In the genomic region with DNA sequence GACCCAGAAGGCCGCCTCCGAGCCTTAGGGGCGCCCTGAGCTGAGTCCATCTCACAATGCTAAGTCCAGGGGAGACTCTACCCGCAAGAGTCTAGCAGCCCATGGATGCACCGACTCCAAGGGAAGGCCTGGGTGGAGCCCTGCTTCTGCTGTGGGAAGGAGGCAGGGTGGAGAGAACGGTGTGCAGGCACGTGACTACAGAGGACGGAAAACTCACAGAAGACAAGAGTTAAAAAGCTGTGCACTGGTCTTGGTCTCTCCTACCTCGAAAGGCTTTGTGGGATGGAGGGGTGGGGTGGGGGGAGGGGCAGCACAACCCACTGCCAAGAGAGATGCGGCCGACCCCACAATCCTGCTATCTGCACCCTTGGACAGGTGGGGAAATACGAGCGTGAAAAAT, we compare ENCODE assay signal across 17 mouse cellular contexts.
"Had no signal": no experiment of that assay in that cellular context is flagged by ENCODE, and none has a peak within 500 bp of the region (broad histone marks: within the 10 kb centered on the region; RNA-seq: fewer than 3 reads in every experiment).

No protein-coding gene starts in this region.

- H3K27ac ChIP-seq: lung, embryonic 15.5 days; macrophage; midbrain, embryonic 13.5 days; midbrain, embryonic 15.5 days; neural tube, embryonic 12.5 days; stomach, embryonic 15.5 days; stomach, postnatal 0 days had no signal

- ATAC-seq: lung, postnatal 0 days; midbrain, embryonic 13.5 days; midbrain, embryonic 15.5 days had no signal

- H3K27me3 ChIP-seq: lung, embryonic 15.5 days; megakaryocyte, embryonic 14.5 days; midbrain, embryonic 13.5 days; midbrain, embryonic 15.5 days; neural tube, embryonic 12.5 days; stomach, embryonic 15.5 days had no signal

- H3K4me2 ChIP-seq: lung, embryonic 15.5 days; midbrain, embryonic 11.5 days; midbrain, embryonic 13.5 days; midbrain, embryonic 15.5 days; neural tube, embryonic 12.5 days; stomach, embryonic 15.5 days had no signal

- H3K4me3 ChIP-seq: lung, embryonic 15.5 days; midbrain, embryonic 13.5 days; midbrain, embryonic 15.5 days; neural tube, embryonic 12.5 days; stomach, embryonic 15.5 days had no signal

- DNase-seq: lung, adult 2 months; lung, postnatal 14 days; lung, postnatal 36 days; right cerebral cortex, postnatal 14 days; thymus, adult 2 months; thymus, postnatal 25 days; thymus, postnatal 4 days had no signal

- H3K9ac ChIP-seq: lung, embryonic 15.5 days; midbrain, embryonic 13.5 days; midbrain, embryonic 15.5 days; neural tube, embryonic 12.5 days; stomach, embryonic 15.5 days had no signal

- H3K4me1 ChIP-seq: midbrain, embryonic 13.5 days; midbrain, embryonic 15.5 days; neural tube, embryonic 12.5 days; stomach, embryonic 15.5 days had no signal

- H3K9me3 ChIP-seq: lung, embryonic 15.5 days; megakaryocyte, embryonic 14.5 days; midbrain, embryonic 13.5 days; midbrain, embryonic 15.5 days; neural tube, embryonic 12.5 days; stomach, embryonic 15.5 days had no signal
